Mouse (Mus musculus): Measurements from ENCODE around the gene Rmnd5b. TPM values are rescaled to one million over a fixed set of nuclear protein-coding genes. Genes with fewer than 3 reads are reported as not detected.

The Rmnd5b gene
- polyA plus RNA-seq, 1 experiment from 2014 or later: 45.6 TPM

DNA sequence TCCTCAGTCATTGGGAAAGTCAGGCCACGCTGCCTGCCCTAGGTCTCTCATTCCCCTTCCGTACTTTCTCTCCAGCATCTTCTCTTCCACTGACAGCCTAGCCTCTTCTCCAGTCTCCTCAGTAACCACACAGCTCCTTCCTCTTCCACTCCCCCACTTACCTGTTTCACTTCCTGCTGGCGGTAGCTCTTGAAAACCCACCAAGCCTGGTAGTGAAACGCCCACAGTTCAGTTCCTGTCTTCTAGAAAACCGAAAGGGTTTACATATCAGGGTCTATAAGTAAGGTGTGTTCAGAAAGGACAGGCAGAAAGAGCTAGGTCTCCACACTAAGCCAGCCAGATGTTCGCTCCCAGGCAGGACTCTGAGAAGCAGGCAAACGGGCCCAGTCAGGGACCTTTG is 58.1 kb downstream of the Rmnd5b start:
- Histone ChIP-seq H3K27me3 (ENCODE audit: insufficient read depth, poor library complexity, severe bottlenecking) (no peaks in the 10 kb centered on the region), H3K4me1 (replicated peaks) (peaks cover 15% of the 10 kb centered on the region), H3K27ac (no peak overlapping the region), H3K9me3 (no peaks in the 10 kb centered on the region), H3K36me3 (0 out of 2 replicates have a peak, but pooled peaks cover 7% of the 10 kb centered on the region), H3K4me3 (no peak overlapping the region)
- 85% methylated on average over 7 of the region's 7 CpGs for WGBS
- DNase-seq (ENCODE audit: low spot score): no peak

DNA sequence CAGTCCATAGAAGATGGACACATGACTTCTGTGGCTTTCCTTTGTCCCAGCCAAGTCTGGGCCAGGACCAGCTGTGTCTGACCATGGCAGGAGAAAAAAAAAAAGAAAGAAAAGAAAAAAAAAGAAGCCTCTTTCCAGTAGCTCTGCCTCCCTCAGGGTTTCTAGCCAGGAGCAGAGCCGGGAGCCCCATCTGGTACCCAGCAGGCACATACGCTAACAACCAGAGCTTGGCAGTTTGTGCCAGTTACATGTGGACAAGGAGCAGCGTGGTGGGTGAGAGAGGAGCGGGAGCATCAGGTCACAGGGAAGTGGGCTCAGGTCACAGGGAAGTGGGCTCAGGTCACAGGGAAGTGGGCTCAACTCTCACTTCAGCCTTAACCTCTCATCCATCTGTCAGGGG is 59.2 kb downstream of the Rmnd5b start:
- Histone ChIP-seq H3K27me3 (ENCODE audit: insufficient read depth, poor library complexity, severe bottlenecking) (no peaks in the 10 kb centered on the region), H3K4me3 (no peak overlapping the region), H3K36me3 (0 out of 2 replicates have a peak, but pooled peaks cover 7% of the 10 kb centered on the region), H3K9me3 (no peaks in the 10 kb centered on the region), H3K4me1 (replicated peaks) (peaks cover 18% of the 10 kb centered on the region), H3K27ac (peak overlapping the region; percentile 36)
- WGBS: 81% methylated on average over 4 of the region's 4 CpGs
- DNase-seq (ENCODE audit: low spot score): no peak

Other genes starting within 250 kb of the Rmnd5b start
- 13.5 and 14.6 TPM in 2 replicates for gene Phykpl, start 51.1 kb downstream of the Rmnd5b start, polyA plus RNA-seq (2016; fragmentation: Nextera tagmentation; extraction: Ambion mirVana)
- 607 and 630 TPM in 2 replicates for gene Hnrnpab, start 29.0 kb downstream of the Rmnd5b start, polyA plus RNA-seq (2016; fragmentation: Nextera tagmentation; extraction: Ambion mirVana)
- gene Nhp2, start 16.2 kb downstream of the Rmnd5b start, polyA plus RNA-seq (2016; fragmentation: Nextera tagmentation; extraction: Ambion mirVana): 209 and 250 TPM in 2 replicates
- 18.3 and 19.5 TPM in 2 replicates for gene N4bp3, start 14.9 kb upstream of the Rmnd5b start, polyA plus RNA-seq (2016; fragmentation: Nextera tagmentation; extraction: Ambion mirVana)
- 0.82 and 1.3 TPM in 2 replicates for gene D930048N14Rik, start 15.1 kb upstream of the Rmnd5b start, polyA plus RNA-seq (2016; fragmentation: Nextera tagmentation; extraction: Ambion mirVana)
- gene 0610009B22Rik, start 53.0 kb upstream of the Rmnd5b start, polyA plus RNA-seq (2016; fragmentation: Nextera tagmentation; extraction: Ambion mirVana): 84.3 and 91.5 TPM in 2 replicates
- gene Sec24a, start 127.7 kb upstream of the Rmnd5b start, polyA plus RNA-seq (2016; fragmentation: Nextera tagmentation; extraction: Ambion mirVana): 12.5 and 13.3 TPM in 2 replicates
- 117 and 135 TPM in 2 replicates for gene Sar1b, start 127.8 kb upstream of the Rmnd5b start, polyA plus RNA-seq (2016; fragmentation: Nextera tagmentation; extraction: Ambion mirVana)
- 0.35 and 0.39 TPM in 2 replicates for gene Jade2, start 221.8 kb upstream of the Rmnd5b start, polyA plus RNA-seq (2016; fragmentation: Nextera tagmentation; extraction: Ambion mirVana)

All from hindbrain, embryonic 10.5 days (tissue).